Mouse (Mus musculus) liver, embryonic 12.5 days (tissue): ENCODE measurements around the gene Apol8. TPM values are rescaled to one million over a fixed set of nuclear protein-coding genes. Genes with fewer than 3 reads are reported as not detected.

Experiments used
- ATAC-seq: fragments of 200-750 bp; cut with Nextera tagmentation; 2 replicates; pipeline ENCODE4 v1.8.0; 2017; ENCODE audit warnings: moderate number of reproducible peaks, mild to moderate bottlenecking, moderate library complexity
- H3K27ac ChIP-seq: fragments of 300-500 bp; sonication (generic); 2 replicates; pipeline ENCODE4 v1.5.1; 2016; ENCODE audit warnings: mild to moderate bottlenecking
- H3K27me3 ChIP-seq: fragments of 300-500 bp; sonication (generic); replicated peaks from 2 replicates; pipeline ENCODE4 v1.6.1; 2016; ENCODE audit warnings: mild to moderate bottlenecking, moderate library complexity
- H3K36me3 ChIP-seq: fragments of 300-500 bp; sonication (generic); 2 replicates; pipeline ENCODE4 v1.6.1; 2016; ENCODE audit warnings: mild to moderate bottlenecking, moderate library complexity
- H3K4me1 ChIP-seq: fragments of 300-500 bp; sonication (generic); 2 replicates; pipeline ENCODE4 v1.6.1; 2016
- H3K4me2 ChIP-seq: fragments of 300-500 bp; sonication (generic); 2 replicates; pipeline ENCODE4 v1.6.1; 2016; ENCODE audit warnings: mild to moderate bottlenecking, moderate library complexity
- H3K4me3 ChIP-seq: fragments of 300-500 bp; sonication (generic); 2 replicates; pipeline ENCODE4 v1.5.1; 2016; ENCODE audit warnings: mild to moderate bottlenecking, moderate library complexity
- H3K9ac ChIP-seq: fragments of 300-500 bp; sonication (generic); 2 replicates; pipeline ENCODE4 v1.6.1; 2016; ENCODE audit warnings: mild to moderate bottlenecking, moderate library complexity
- H3K9me3 ChIP-seq: fragments of 300-500 bp; sonication (generic); replicated peaks from 2 replicates; pipeline ENCODE4 v1.6.1; 2016; ENCODE audit warnings: mild to moderate bottlenecking, moderate library complexity
- WGBS: fragments of 180-500 bp; shearing (Covaris S2); methylation state at CpG from one replicate; pipeline ENCODE4 v1.1.7; 2016; ENCODE audit not compliant: insufficient replicate concordance; 5-methylcytosine and 5-hydroxymethylcytosine counted together
- polyA plus RNA-seq: library from polyadenylated mRNA; unstranded; fragments of >200 nt; fragmentation: Nextera tagmentation; extraction: Ambion mirVana; gene quantifications from 2 replicates; pipeline ENCODE4 v1.2.1, GENCODE M21; 2016

Gene Apol8
- polyA plus RNA-seq, 1 experiment from 2014 or later = 26.7 TPM

DNA sequence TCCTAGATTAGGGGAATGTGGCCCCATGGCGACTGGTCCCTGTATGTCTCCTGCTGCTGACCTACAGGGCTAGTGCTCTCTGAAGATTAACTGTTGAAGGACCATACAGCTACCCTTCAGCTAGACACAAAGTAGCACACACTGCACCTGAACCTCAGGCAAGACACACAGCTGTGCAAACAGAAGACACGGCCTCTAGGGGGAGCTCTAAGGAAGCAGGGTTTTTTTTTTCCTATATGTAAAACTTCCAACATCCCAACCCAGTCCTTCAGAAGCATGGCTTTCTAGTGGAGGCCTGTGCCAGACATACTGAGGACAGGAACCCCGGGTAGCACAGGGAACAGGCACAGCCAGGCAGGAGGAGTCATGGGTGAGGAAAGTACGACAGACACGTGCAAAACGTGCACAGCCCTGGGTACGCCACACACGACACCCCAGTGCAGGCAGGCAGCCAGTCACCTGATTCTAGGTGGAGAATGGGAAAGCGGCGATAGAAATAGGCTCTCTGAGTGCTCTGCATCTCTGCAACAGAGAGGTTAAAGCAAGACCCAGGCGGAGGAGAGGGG, 25.7 kb upstream of the Apol8 start:
- no peaks in the 10 kb centered on the region for H3K9me3 ChIP-seq
- H3K36me3 ChIP-seq = peaks cover 100% of the 10 kb centered on the region
- H3K9ac ChIP-seq = no peak overlapping the region
- H3K27me3 ChIP-seq = no peaks in the 10 kb centered on the region
- no peak overlapping the region for H3K4me2 ChIP-seq
- 80% methylated on average over 11 of the region's 11 CpGs for WGBS
- ATAC-seq = no peak
- no peak overlapping the region for H3K27ac ChIP-seq
- H3K4me1 ChIP-seq = no peaks in the 10 kb centered on the region
- H3K4me3 ChIP-seq = no peak overlapping the region

DNA sequence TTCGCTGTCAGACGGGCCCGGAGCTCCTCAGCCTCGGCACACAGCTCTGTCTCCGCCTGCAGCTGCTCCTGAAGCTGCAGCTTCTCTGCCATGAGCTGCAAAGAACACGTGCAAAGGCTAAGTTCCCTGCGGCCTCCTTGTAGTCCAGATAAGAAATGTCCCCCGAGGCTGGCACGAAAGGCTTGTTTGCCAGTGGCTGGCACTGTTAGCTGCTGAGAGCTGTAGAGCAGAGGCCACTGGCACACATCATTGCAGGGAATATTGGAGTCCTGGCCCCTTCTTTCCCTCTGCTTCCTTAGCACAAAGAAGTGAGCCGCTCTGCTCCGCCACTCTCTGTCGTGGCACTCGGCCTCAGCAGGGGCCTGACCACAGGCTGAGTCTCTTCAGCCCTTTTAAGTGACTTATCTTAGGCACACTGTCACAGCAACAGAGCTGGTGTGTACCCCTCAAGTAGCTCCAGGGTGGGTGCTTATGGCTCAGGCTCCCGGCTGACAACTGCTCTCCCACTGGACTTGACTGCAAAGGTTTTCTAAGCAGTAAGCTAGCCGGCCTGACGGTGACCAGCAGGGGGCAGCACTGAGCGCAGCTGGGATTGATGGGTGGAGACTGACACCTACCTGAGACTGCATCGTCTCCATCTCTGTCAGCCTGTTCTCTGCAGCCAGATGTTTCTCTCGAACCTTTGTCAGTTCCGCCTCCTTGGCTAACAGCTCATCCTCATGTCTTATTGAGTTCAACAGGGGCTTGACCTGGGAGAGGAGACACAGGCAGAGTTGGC, 18.6 kb upstream of the Apol8 start:
- Histone ChIP-seq H3K27ac (0 out of 2 replicates have a peak overlapping the region, but pooled peaks have one; percentile 28), H3K4me3 (no peak overlapping the region), H3K4me2 (no peak overlapping the region), H3K9ac (no peak overlapping the region), H3K27me3 (no peaks in the 10 kb centered on the region), H3K9me3 (no peaks in the 10 kb centered on the region), H3K4me1 (peaks cover 32% of the 10 kb centered on the region), H3K36me3 (peaks cover 99% of the 10 kb centered on the region)
- ATAC-seq = no peak
- 61% methylated on average over 20 of the region's 20 CpGs for WGBS

DNA sequence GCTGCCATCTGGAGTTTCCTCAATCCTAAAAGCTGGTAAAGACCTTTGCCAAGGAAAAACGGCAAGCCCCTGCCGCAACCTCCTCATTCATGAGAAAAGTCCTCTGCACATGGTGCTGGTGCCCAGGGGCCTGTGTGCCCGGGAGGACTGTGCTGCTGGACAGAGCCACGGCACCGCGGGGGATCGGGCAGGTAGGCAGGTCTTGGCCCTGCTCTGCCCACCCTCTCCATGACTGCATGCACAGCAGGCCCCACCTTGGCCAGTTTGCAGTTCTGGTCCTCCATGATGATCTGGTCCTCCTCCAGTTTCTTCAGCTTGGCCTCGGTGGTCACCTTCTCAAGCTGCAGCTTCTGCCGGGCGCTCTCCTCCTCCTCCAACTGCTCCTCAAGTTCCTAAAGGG, 17.5 kb upstream of the Apol8 start:
- ATAC-seq = no peak
- Histone ChIP-seq H3K27me3 (no peaks in the 10 kb centered on the region), H3K9ac (peak overlapping the region; percentile 9), H3K4me2 (0 out of 2 replicates have a peak overlapping the region, but pooled peaks have one; percentile 37), H3K36me3 (peaks cover 99% of the 10 kb centered on the region), H3K4me1 (peaks cover 32% of the 10 kb centered on the region), H3K4me3 (no peak overlapping the region), H3K27ac (peak overlapping the region; percentile 86), H3K9me3 (no peaks in the 10 kb centered on the region)
- 86% methylated on average over 10 of the region's 10 CpGs for WGBS

DNA sequence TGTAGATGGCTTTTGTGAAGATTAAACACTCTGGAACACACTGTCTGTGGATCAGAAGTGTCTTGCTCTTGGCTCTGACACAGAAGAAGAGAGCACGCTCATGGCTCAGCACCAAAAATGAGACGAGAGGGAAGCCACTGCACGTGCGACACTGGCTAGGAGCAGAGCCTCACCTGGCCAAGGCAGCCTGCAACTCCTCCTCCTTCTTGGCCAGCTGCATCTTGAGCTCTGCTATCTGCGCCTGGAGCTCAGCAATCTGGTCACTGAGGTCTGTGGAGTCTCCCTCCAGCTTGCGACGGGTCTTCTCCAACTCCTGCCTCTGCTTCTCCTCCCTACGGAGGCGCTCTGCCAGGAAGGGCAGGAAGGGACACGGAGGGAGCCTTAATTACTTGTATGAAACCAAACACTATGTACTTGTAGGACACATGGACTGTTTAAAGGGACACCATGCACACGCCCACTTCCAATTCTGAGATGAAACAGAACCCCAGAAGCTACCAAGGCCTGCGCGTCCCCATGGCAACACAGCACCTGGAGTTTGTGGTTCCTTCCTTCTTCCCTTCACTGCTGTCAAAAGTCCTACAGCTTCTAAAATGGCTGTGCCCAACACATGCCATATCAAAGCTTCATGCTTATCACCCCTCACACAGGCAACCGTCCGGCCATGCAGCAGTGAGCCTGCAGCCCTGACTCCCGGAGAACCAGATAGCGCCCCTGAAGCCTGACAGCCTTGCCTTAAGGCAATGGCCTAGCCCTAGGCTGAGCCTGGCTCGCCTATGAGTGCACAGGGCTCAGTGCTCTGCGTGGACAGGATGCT, 16.5 kb upstream of the Apol8 start:
- Histone ChIP-seq H3K27me3 (no peaks in the 10 kb centered on the region), H3K9me3 (no peaks in the 10 kb centered on the region), H3K4me3 (no peak overlapping the region), H3K4me1 (peaks cover 32% of the 10 kb centered on the region), H3K4me2 (peak overlapping the region; percentile 37), H3K9ac (peak overlapping the region; percentile 36; the same call in 1 of the 2 replicates), H3K36me3 (peaks cover 99% of the 10 kb centered on the region), H3K27ac (peak overlapping the region; percentile 86)
- peak; percentile 98 for ATAC-seq
- WGBS = 50% methylated on average over 19 of the region's 19 CpGs

DNA sequence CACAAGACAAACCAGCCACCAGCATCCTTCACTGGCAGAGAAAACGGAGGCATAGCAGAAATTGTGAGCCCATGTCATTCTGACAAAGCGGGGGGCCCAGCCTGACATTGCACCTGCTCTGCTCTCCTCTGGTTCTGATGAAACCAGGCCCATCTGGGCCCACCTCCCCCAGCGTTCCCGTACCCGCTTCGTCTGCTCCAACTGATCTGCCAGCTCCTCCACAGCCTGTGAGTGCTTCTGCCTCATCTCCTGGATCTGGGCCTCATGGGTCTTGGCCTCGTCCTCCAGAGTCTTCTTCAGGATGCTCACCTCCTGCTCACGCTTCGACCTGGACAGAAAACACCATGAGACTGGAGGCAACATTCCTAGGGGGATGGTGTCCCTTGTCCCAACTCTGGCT, 14.1 kb upstream of the Apol8 start:
- Histone ChIP-seq H3K4me2 (no peak overlapping the region), H3K4me1 (peaks cover 32% of the 10 kb centered on the region), H3K9me3 (no peaks in the 10 kb centered on the region), H3K27me3 (no peaks in the 10 kb centered on the region), H3K9ac (no peak overlapping the region), H3K36me3 (peaks cover 99% of the 10 kb centered on the region), H3K27ac (no peak overlapping the region), H3K4me3 (no peak overlapping the region)
- ATAC-seq = no peak
- WGBS = 90% methylated on average over 9 of the region's 9 CpGs

DNA sequence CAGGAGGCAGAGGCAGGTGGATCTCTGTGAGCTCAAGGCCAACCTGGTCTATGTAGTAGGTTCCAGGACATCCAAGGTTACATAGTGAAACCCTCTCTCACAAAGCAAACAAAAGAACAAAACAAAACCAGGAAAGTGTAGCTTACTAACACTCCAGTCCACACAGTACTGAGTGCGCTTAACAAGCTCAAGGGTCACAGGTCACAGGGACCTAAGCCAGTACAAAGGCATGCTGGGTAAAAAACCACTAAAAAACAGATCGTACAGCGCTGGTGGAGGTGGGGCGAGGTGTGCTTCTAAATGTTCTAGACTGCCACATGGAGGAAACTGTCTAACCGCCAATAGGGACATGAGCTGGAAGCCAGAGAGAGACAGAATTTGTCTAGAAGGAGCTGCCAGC, 13.5 kb upstream of the Apol8 start:
- peaks cover 30% of the 10 kb centered on the region for H3K4me1 ChIP-seq
- peaks cover 99% of the 10 kb centered on the region for H3K36me3 ChIP-seq
- ATAC-seq = no peak
- 86% methylated on average over 5 of the region's 5 CpGs for WGBS
- no peaks in the 10 kb centered on the region for H3K9me3 ChIP-seq
- no peak overlapping the region for H3K27ac ChIP-seq
- no peaks in the 10 kb centered on the region for H3K27me3 ChIP-seq
- no peak overlapping the region for H3K9ac ChIP-seq
- H3K4me3 ChIP-seq = no peak overlapping the region
- no peak overlapping the region for H3K4me2 ChIP-seq

DNA sequence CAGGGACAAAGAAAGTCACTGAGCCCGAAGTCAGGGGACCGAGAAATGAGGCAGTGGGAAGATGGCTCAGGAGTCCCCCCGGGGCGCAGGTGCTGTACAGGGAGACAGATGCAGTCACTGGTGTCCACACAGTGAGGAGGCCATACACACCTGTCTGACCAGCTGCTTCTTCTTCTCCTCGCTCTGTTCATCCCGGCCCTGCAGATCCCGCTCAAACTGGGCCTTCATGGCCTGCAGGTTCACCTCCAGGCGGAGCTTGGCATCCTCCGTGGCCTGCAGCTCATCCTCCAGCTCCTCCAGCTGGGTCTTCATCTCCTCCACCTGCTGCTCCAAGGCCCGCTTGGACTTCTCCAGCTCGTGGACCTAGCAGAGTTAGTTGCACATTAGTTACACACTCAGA, 10.2 kb upstream of the Apol8 start:
- Histone ChIP-seq H3K27ac (no peak overlapping the region), H3K4me1 (no peaks in the 10 kb centered on the region), H3K27me3 (no peaks in the 10 kb centered on the region), H3K9me3 (no peaks in the 10 kb centered on the region), H3K4me2 (no peak overlapping the region), H3K4me3 (no peak overlapping the region), H3K36me3 (peaks cover 100% of the 10 kb centered on the region), H3K9ac (no peak overlapping the region)
- no peak for ATAC-seq
- WGBS = 88% methylated on average over 11 of the region's 11 CpGs

DNA sequence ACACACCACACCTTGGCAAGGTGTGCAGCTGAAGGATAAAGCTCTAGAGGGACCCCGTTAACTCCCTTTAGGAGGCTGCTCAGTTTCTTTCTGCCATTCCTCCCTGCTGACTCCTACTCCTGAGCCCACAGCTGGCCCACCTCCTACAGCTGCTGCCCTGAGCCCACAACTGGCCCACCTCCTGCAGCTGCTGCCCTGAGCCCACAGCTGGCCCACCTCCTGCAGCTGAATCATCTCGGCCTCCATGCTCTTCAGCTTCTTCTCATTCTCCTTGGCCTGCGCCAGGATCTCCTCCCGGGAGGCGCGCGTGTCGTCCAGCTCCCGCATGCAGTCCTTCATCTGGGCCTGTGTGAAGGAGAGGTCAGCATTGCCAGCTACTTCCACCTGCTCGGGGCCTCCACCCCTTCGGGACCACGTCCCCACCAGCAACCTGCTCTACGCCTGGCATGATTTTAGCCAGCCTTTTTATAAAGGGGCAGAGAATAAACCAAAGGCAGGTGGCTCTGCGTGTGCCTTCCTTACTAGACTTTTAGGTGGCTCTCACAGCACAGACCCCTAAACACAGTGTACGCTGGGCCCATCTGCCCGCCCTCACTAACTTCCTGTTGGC, 8.8 kb upstream of the Apol8 start:
- no peaks in the 10 kb centered on the region for H3K27me3 ChIP-seq
- no peak overlapping the region for H3K9ac ChIP-seq
- ATAC-seq = no peak
- WGBS = 88% methylated on average over 16 of the region's 16 CpGs
- no peaks in the 10 kb centered on the region for H3K9me3 ChIP-seq
- H3K36me3 ChIP-seq = peaks cover 100% of the 10 kb centered on the region
- H3K4me2 ChIP-seq = no peak overlapping the region
- H3K4me1 ChIP-seq = no peaks in the 10 kb centered on the region
- no peak overlapping the region for H3K27ac ChIP-seq
- H3K4me3 ChIP-seq = no peak overlapping the region

DNA sequence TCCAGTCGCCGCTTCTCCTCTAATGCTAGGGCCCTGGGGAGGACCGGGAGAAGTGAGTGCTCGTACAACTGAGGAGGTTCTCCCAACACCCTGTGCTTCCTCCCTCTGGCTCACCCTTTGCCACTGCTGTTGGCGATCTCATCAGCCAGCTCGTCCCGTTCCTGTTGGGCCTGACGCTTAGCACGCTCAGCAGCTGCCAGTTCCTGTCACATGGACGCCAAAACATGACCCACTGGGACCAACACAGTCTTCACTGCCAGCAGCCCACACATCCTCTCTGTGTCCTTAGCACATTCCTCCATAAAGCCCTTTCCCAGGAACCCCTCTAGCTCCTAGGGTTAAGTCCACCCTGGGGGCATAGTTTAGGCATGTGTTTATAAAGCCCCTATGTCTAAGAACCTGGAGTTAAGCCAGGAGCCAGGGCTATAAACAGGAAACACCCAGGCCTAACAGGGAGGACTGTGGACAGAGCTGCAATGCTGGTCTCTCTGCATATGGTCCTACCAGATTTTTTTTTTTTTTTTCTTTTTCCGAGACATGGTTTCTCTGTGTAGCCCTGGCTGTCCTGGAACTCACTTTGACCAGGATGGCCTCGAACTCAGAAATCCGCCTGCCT, 7.7 kb upstream of the Apol8 start:
- no peak overlapping the region for H3K4me2 ChIP-seq
- no peak overlapping the region for H3K4me3 ChIP-seq
- no peaks in the 10 kb centered on the region for H3K4me1 ChIP-seq
- WGBS = 77% methylated on average over 13 of the region's 13 CpGs
- no peak overlapping the region for H3K27ac ChIP-seq
- no peak overlapping the region for H3K9ac ChIP-seq
- H3K9me3 ChIP-seq = no peaks in the 10 kb centered on the region
- ATAC-seq = no peak
- H3K27me3 ChIP-seq = no peaks in the 10 kb centered on the region
- H3K36me3 ChIP-seq = peaks cover 100% of the 10 kb centered on the region

DNA sequence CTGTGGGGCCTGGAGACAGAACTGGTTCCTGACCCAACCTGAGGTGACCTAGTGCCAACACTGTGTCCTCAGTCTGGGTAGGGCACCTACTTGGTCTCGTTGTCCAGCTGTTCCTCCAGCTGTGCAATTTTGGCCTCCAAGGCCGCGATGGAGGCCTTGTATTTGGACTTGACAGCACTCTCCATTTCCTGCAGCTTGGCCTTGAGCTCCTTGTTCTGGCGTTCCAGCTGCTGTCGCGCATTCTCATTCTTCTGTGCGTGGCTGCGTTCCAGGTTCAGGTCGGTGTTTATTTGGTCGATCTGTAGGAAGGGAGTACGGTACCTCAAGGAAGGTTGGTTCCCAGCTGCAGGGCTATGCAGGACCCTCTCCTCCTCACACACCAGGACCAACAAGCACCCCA, 6.9 kb upstream of the Apol8 start:
- H3K27ac ChIP-seq = no peak overlapping the region
- no peak for ATAC-seq

DNA sequence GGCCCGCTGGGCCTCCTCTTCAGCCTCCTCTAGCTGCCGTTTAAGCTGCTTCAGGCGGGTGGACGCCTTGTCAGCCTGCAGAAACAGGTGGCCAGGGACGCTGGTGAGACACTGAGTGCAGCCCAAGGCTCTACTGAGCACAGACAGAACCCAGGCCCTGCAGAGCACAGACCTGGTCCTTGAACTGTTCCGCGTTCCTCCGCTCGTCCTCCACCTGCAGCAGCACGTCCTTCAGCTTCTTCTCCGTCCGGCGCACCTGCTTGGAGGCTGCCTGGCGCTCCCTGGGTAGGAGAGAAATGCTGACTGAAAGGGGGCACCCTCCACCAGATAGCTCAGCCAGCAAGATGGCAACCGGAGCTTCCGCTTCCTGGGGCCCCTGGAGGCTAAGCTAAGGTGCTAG, 6.2 kb upstream of the Apol8 start:
- Histone ChIP-seq H3K4me1 (no peaks in the 10 kb centered on the region), H3K9me3 (no peaks in the 10 kb centered on the region), H3K4me3 (no peak overlapping the region), H3K27me3 (no peaks in the 10 kb centered on the region), H3K9ac (no peak overlapping the region), H3K36me3 (peaks cover 91% of the 10 kb centered on the region), H3K27ac (no peak overlapping the region), H3K4me2 (no peak overlapping the region)
- no peak for ATAC-seq
- WGBS = 86% methylated on average over 16 of the region's 16 CpGs

More for the DNA sequence above, 6.9 kb upstream of the Apol8 start:
- no peak overlapping the region for H3K4me3 ChIP-seq
- H3K9ac ChIP-seq = no peak overlapping the region
- no peaks in the 10 kb centered on the region for H3K4me1 ChIP-seq
- WGBS = 90% methylated on average over 11 of the region's 11 CpGs
- H3K4me2 ChIP-seq = no peak overlapping the region
- no peaks in the 10 kb centered on the region for H3K9me3 ChIP-seq
- peaks cover 98% of the 10 kb centered on the region for H3K36me3 ChIP-seq
- no peaks in the 10 kb centered on the region for H3K27me3 ChIP-seq
